Mouse (Mus musculus) MEL (cell line): ENCODE measurements around the gene Asmt. TPM values are rescaled to one million over a fixed set of nuclear protein-coding genes. Genes with fewer than 3 reads are reported as not detected.

Source experiments
- DNase-seq: peaks from one replicate; pipeline ENCODE4 v3.0.0; 2011; ENCODE audit warnings: low read depth, low spot score
- H3K27ac ChIP-seq: 2 replicates; pipeline ENCODE4 v1.5.1; 2012; ENCODE audit warnings: low read depth, mild to moderate bottlenecking, control low read depth, low read length, moderate library complexity; ENCODE audit not compliant: control insufficient read depth
- H3K27me3 ChIP-seq, 2 experiments: fragments of 150-350 bp in 1 of 2; sonication (generic) in 1 of 2; 2 replicates each; pipeline ENCODE4 v1.6.1; 2012; ENCODE audit warnings: low read length in 2 of 2, mild to moderate bottlenecking in 2 of 2, improper control_type of control experiment in 1 of 2, moderate library complexity in 1 of 2; ENCODE audit not compliant: insufficient read depth in 2 of 2, control insufficient read depth in 1 of 2
- H3K36me3 ChIP-seq, 2 experiments: 2 replicates each; pipeline ENCODE4 v1.6.1; 2012 to 2014; ENCODE audit warnings: low read length in 2 of 2, improper control_type of control experiment in 1 of 2, inconsistent platforms in 1 of 2, mild to moderate bottlenecking in 1 of 2; ENCODE audit not compliant: insufficient read depth in 2 of 2, control insufficient read depth in 1 of 2
- H3K4me1 ChIP-seq, 2 experiments: fragments of 150-350 bp in 1 of 2; sonication (generic) in 1 of 2; 2 replicates each; pipeline ENCODE4 v1.6.1; 2012; ENCODE audit warnings: low read length in 2 of 2, improper control_type of control experiment in 1 of 2, mild to moderate bottlenecking in 1 of 2; ENCODE audit not compliant: insufficient read depth in 2 of 2, control insufficient read depth in 1 of 2
- H3K4me3 ChIP-seq, 2 experiments: fragments of 150-350 bp in 1 of 2; sonication (generic) in 1 of 2; 2 replicates each; pipeline ENCODE4 v1.5.1; 2012; ENCODE audit warnings: low read depth in 2 of 2, low read length in 2 of 2, mild to moderate bottlenecking in 2 of 2, moderate library complexity in 2 of 2, control low read depth in 1 of 2, improper control_type of control experiment in 1 of 2; ENCODE audit not compliant: control insufficient read depth in 1 of 2, insufficient read depth in 1 of 2
- H3K79me2 ChIP-seq: 2 replicates; pipeline ENCODE4 v1.6.1; 2012; ENCODE audit warnings: mild to moderate bottlenecking, low read length, moderate library complexity; ENCODE audit not compliant: control insufficient read depth, poor library complexity, insufficient read depth
- H3K9ac ChIP-seq: 2 replicates; pipeline ENCODE4 v1.6.1; 2012; ENCODE audit warnings: low read depth, mild to moderate bottlenecking, control low read depth, low read length, moderate library complexity; ENCODE audit not compliant: control insufficient read depth, poor library complexity, severe bottlenecking
- H3K9me3 ChIP-seq: fragments of 150-350 bp; sonication (generic); replicated peaks from 2 replicates; pipeline ENCODE4 v1.6.1; 2012; ENCODE audit warnings: mild to moderate bottlenecking, low read length, improper control_type of control experiment, moderate library complexity; ENCODE audit not compliant: insufficient read depth
- BHLHE40 ChIP-seq: IDR thresholded peaks from 2 replicates; pipeline ENCODE4 v1.6.1; 2012; ENCODE audit warnings: low read depth, mild to moderate bottlenecking, inconsistent platforms, low read length, improper control_type of control experiment, borderline replicate concordance
- CHD2 ChIP-seq: IDR thresholded peaks from 2 replicates; pipeline ENCODE4 v1.6.1; 2011; ENCODE audit warnings: low read length, improper control_type of control experiment
- E2F4 ChIP-seq: IDR thresholded peaks from 2 replicates; pipeline ENCODE4 v1.6.1; 2011; ENCODE audit warnings: low read depth, low read length, improper control_type of control experiment, borderline replicate concordance
- EP300 ChIP-seq, 2 experiments: IDR thresholded peaks; 2 replicates each; pipeline ENCODE4 v1.6.1; 2011; ENCODE audit warnings: improper control_type of control experiment in 2 of 2, low read length in 2 of 2, low read depth in 1 of 2, mild to moderate bottlenecking in 1 of 2
- MAFK ChIP-seq: IDR thresholded peaks from 2 replicates; pipeline ENCODE4 v1.6.1; 2011; ENCODE audit warnings: low read depth, mild to moderate bottlenecking, low read length, improper control_type of control experiment, borderline replicate concordance
- MAX ChIP-seq: IDR thresholded peaks from 2 replicates; pipeline ENCODE4 v1.6.1; 2011; ENCODE audit warnings: low read length, improper control_type of control experiment
- MEF2A ChIP-seq: IDR thresholded peaks from 2 replicates; pipeline ENCODE4 v1.6.1; 2014; ENCODE audit warnings: low read depth, mild to moderate bottlenecking, inconsistent platforms, low read length, improper control_type of control experiment; ENCODE audit not compliant: poor library complexity, insufficient replicate concordance, severe bottlenecking; ENCODE audit errors: extremely low read depth
- MXI1 ChIP-seq: IDR thresholded peaks from 2 replicates; pipeline ENCODE4 v1.6.1; 2011; ENCODE audit warnings: mild to moderate bottlenecking, low read depth, low read length, improper control_type of control experiment
- MYB ChIP-seq: IDR thresholded peaks from 2 replicates; pipeline ENCODE4 v1.6.1; 2011; ENCODE audit warnings: mild to moderate bottlenecking, low read depth, low read length, improper control_type of control experiment
- POLR2AphosphoS2 ChIP-seq: IDR thresholded peaks from 2 replicates; pipeline ENCODE4 v1.6.1; 2011; ENCODE audit warnings: low read length, improper control_type of control experiment
- POLR2AphosphoS5 ChIP-seq: IDR thresholded peaks from 2 replicates; pipeline ENCODE4 v1.6.1; 2012; ENCODE audit warnings: low read depth, borderline replicate concordance, mild to moderate bottlenecking, inconsistent platforms, low read length, moderate library complexity, mixed read lengths
- SIN3A ChIP-seq: IDR thresholded peaks from 2 replicates; pipeline ENCODE4 v1.6.1; 2012; ENCODE audit warnings: low read length, improper control_type of control experiment, inconsistent platforms
- SMC3 ChIP-seq: IDR thresholded peaks from 2 replicates; pipeline ENCODE4 v1.6.1; 2011; ENCODE audit warnings: low read depth, low read length, improper control_type of control experiment
- TAL1 ChIP-seq: IDR thresholded peaks from 2 replicates; pipeline ENCODE4 v1.6.1; 2012; ENCODE audit warnings: mild to moderate bottlenecking, inconsistent platforms, low read length, moderate library complexity, mixed read lengths
- USF1 ChIP-seq: IDR thresholded peaks from 2 replicates; pipeline ENCODE4 v1.6.1; 2014; ENCODE audit warnings: low read depth, mild to moderate bottlenecking, inconsistent platforms, low read length, improper control_type of control experiment, moderate library complexity
- USF2 ChIP-seq, 2 experiments: IDR thresholded peaks; 2 replicates each; pipeline ENCODE4 v1.6.1; 2011 to 2012; ENCODE audit warnings: improper control_type of control experiment in 2 of 2, low read length in 2 of 2, borderline replicate concordance in 1 of 2, inconsistent platforms in 1 of 2, low read depth in 1 of 2, mild to moderate bottlenecking in 1 of 2; ENCODE audit not compliant: insufficient read depth in 1 of 2
- ZMIZ1 ChIP-seq: IDR thresholded peaks from 2 replicates; pipeline ENCODE4 v1.6.1; 2012; ENCODE audit warnings: low read depth, mild to moderate bottlenecking, inconsistent platforms, low read length, improper control_type of control experiment, moderate library complexity
- ZNF384 ChIP-seq: IDR thresholded peaks from 2 replicates; pipeline ENCODE4 v1.6.1; 2012; ENCODE audit warnings: low read depth, mild to moderate bottlenecking, inconsistent platforms, low read length, improper control_type of control experiment
- polyA plus RNA-seq, 2 experiments: library from polyadenylated mRNA; stranded (reverse) in 1 of 2; unstranded in 1 of 2; fragments of >175 nt in 1 of 2; fragments of >200 nt in 1 of 2; gene quantifications; 2 replicates each; pipeline versions ENCODE4 v1.2.1 to v1.2.4; 2012; ENCODE audit warnings: low replicate concordance in 2 of 2, low read depth in 1 of 2; ENCODE audit not compliant: insufficient read length in 2 of 2, insufficient read depth in 1 of 2, missing spikeins in 1 of 2
- total RNA-seq: library from RNA; depleted of rRNA; stranded (reverse); fragments of 300-350 nt; gene quantifications from 2 replicates; pipeline ENCODE4 v1.2.3, GENCODE M21; 2012

Gene Asmt
- total and polyA plus RNA-seq, 3 experiments, result not detected

DNA sequence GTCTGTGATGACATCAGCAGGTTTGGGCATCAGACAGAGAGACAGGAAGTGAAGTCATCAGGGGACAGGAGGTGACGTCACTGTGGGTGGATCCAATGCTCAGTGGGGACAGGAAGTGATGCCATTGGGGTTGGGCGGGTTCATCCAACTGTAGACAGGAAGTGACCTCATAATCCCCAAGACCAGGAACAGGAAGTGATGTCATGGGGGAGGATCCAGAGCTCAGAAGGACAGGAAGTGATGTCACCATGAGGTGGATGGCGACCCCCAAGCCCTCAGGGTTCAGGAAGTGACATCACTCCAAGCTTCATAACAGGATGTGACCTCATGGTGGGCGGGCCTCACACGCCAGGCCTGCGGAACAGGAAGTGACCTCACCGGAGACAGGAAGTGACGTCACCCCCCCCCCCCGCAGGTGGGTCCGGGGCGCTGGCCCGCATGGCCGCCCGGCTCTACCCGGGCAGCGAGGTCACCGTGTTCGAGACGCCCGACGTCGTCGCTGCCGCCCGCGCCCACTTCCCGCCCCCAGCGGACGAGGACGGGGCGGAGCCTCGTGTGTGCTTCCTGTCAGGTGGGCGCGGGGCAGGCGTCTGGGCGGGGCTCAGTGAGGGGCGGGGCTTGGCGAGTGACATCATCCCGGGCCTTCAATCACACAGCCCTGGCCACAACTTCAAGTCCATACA is 3.6 kb downstream of the Asmt start:
- DNase-seq, result no peak

DNA sequence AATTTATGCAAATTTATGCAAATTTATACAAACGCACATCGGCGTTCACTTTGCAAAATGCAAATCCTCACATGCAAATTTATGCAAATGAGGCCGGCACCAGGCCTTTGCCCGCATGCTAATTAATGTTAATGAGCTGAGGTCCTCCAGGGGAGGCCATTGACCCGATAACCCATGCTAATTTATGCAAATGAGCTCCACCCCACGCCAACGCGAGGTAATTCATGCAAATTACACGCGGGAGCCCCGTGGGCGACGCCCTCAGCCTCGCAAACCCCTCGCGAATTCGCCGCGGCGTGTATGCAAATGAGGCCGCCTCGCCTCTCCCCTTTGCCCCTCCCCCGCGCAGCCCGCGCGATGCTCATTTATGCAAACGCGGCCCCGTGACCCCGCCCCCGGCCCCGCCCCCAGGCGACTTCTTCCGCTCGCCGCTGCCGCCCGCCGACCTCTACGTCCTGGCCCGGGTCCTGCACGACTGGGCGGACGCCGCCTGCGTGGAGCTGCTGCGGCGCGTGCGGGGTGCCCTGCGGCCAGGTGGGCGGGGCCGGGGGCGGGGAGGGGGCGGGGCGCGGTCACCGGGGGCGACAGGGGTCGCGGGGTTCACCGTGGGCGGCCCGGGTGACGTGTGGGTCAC is 4.3 kb downstream of the Asmt start:
- Histone ChIP-seq H3K9ac (no peak overlapping the region), H3K4me1 (no peaks in the 10 kb centered on the region), H3K79me2 (no peaks in the 10 kb centered on the region), H3K9me3 (no peaks in the 10 kb centered on the region), H3K27me3 (no peaks in the 10 kb centered on the region), H3K27ac (no peak overlapping the region), H3K4me3 (no peak overlapping the region), H3K36me3 (no peaks in the 10 kb centered on the region)
- DNase-seq, result no peak
- TF ChIP-seq CHD2 (no peak), POLR2AphosphoS2 (no peak), BHLHE40 (no peak), ZNF384 (no peak), MXI1 (no peak), E2F4 (no peak), TAL1 (no peak), EP300 (IDR thresholded peaks at IDR 0.05; ENCODE audit: low read depth in 1 of 2, low read length in 2 of 2) (no peak), MAX (no peak), USF1 (no peak), MAFK (no peak), SMC3 (no peak)

More for the DNA sequence above, 3.6 kb downstream of the Asmt start:
- no peak overlapping the region for H3K9ac ChIP-seq
- H3K4me1 ChIP-seq, result no peaks in the 10 kb centered on the region
- no peaks in the 10 kb centered on the region for H3K27me3 ChIP-seq
- H3K4me3 ChIP-seq, result no peak overlapping the region
- H3K36me3 ChIP-seq, result no peaks in the 10 kb centered on the region
- TF ChIP-seq POLR2AphosphoS5, result no peak
- TF ChIP-seq, all 39 proteins: peak for 0
- Histone ChIP-seq H3K79me2 (no peaks in the 10 kb centered on the region), H3K27ac (no peak overlapping the region), H3K9me3 (no peaks in the 10 kb centered on the region)

DNA sequence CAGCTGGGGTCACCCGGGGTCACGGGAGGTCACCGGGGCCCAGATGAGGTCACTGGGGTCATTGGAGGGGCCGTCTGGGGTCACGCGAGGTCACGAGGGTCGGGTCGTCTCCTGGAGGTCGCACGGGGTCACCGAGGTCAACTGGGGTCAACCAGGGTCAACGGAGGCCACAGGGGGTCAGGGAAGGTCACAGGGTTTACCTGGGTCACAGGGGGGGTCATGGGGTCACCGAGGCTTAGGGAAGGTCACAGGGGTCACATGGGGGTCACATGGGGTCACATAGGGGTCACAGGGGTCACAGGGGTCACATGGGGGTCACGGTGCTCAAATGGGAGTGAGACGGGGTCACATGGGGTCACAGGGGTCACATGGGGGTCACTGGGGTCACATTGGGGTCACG is 4.8 kb downstream of the Asmt start:
- no peak for TF ChIP-seq MYB
- no peak for TF ChIP-seq SIN3A
- TF ChIP-seq ZMIZ1, result no peak
- no peak for TF ChIP-seq USF2 (IDR thresholded peaks at IDR 0.05; ENCODE audit: borderline replicate concordance in 1 of 2, insufficient read depth in 1 of 2, low read depth in 1 of 2, low read length in 2 of 2)
- no peak for TF ChIP-seq MEF2A
- no peak overlapping the region for H3K27ac ChIP-seq
- H3K4me3 ChIP-seq, result no peak overlapping the region
- H3K79me2 ChIP-seq, result no peaks in the 10 kb centered on the region
- H3K27me3 ChIP-seq, result no peaks in the 10 kb centered on the region
- no peaks in the 10 kb centered on the region for H3K36me3 ChIP-seq
- no peak overlapping the region for H3K9ac ChIP-seq
- no peaks in the 10 kb centered on the region for H3K9me3 ChIP-seq
- DNase-seq, result no peak
- H3K4me1 ChIP-seq, result no peaks in the 10 kb centered on the region
